Mouse (Mus musculus) olfactory bulb, adult 2 months (tissue): ENCODE results near the gene Gm8356.
"Not testable (repeated sequence)": the region's sequence is repeated elsewhere in the genome, so short reads cannot be mapped to it uniquely, and the experiment has no call there.

Source experiments
- CTCF ChIP-seq: fragments of 200-500 bp; IDR thresholded peaks from 2 replicates; pipeline ENCODE4 v1.5.1; 2012; ENCODE audit warnings: low read depth, mild to moderate bottlenecking, low read length, moderate library complexity; ENCODE audit not compliant: insufficient read depth
- POLR2A ChIP-seq: fragments of 200-500 bp; IDR thresholded peaks from 2 replicates; pipeline ENCODE4 v1.6.1; 2012; ENCODE audit warnings: mild to moderate bottlenecking, low read depth, low read length, moderate library complexity; ENCODE audit not compliant: insufficient read depth

- TF ChIP-seq CTCF, POLR2A: not testable (repeated sequence)
These were observed 55.0 kb downstream of the Gm8356 start for GRCm38 (mm10) chr14:6482126-6482525.
